Mouse (Mus musculus) hindbrain, embryonic 11.5 days (tissue): Measurements from ENCODE around the gene Aplp1. TPM values are rescaled to one million over a fixed set of nuclear protein-coding genes. Genes with fewer than 3 reads are reported as not detected.
A peak's percentile ranks its signal among the peaks of the same experiment; 100 is the strongest.
"Not testable (repeated sequence)": the region's sequence is repeated elsewhere in the genome, so short reads cannot be mapped to it uniquely, and the experiment has no call there.

Experiments
- ATAC-seq: fragments of 200-750 bp; cut with Nextera tagmentation; 2 replicates; pipeline ENCODE4 v1.8.0; 2017; ENCODE audit warnings: mild to moderate bottlenecking, moderate TSS enrichment, moderate library complexity; ENCODE audit not compliant: low FRiP score
- DNase-seq: peaks from one replicate; pipeline ENCODE4 v3.0.0-alpha.2; 2015; ENCODE audit warnings: low spot score
- H3K27ac ChIP-seq: fragments of 300-500 bp; sonication (generic); 2 replicates; pipeline ENCODE4 v1.5.1; 2014; ENCODE audit warnings: mild to moderate bottlenecking, low read depth, low read length
- H3K27me3 ChIP-seq: fragments of 300-500 bp; sonication (generic); 2 replicates; pipeline ENCODE4 v1.6.1; 2014; ENCODE audit warnings: mild to moderate bottlenecking, low read length, moderate library complexity, mixed read lengths; ENCODE audit not compliant: control insufficient read depth, insufficient read depth
- H3K36me3 ChIP-seq: fragments of 300-500 bp; sonication (generic); 2 replicates; pipeline ENCODE4 v1.6.1; 2014; ENCODE audit warnings: mild to moderate bottlenecking, low read length, moderate library complexity, mixed read lengths; ENCODE audit not compliant: control insufficient read depth, insufficient read depth
- H3K4me1 ChIP-seq: fragments of 300-500 bp; sonication (generic); replicated peaks from 2 replicates; pipeline ENCODE4 v1.6.1; 2014; ENCODE audit warnings: low read length, mixed read lengths; ENCODE audit not compliant: control insufficient read depth, insufficient read depth
- H3K4me2 ChIP-seq: fragments of 300-500 bp; sonication (generic); replicated peaks from 2 replicates; pipeline ENCODE4 v1.6.1; 2014; ENCODE audit warnings: mild to moderate bottlenecking, low read depth, low read length
- H3K4me3 ChIP-seq: fragments of 300-500 bp; sonication (generic); 2 replicates; pipeline ENCODE4 v1.5.1; 2014; ENCODE audit warnings: low read depth, low read length
- H3K9ac ChIP-seq: fragments of 300-500 bp; sonication (generic); 2 replicates; pipeline ENCODE4 v1.6.1; 2014; ENCODE audit warnings: low read depth, low read length
- H3K9me3 ChIP-seq: fragments of 300-500 bp; sonication (generic); 2 replicates; pipeline ENCODE4 v1.6.1; 2016; ENCODE audit warnings: low read length; ENCODE audit not compliant: control insufficient read depth
- WGBS: fragments of 180-500 bp; shearing (Covaris S2); extraction: QIAGEN DNeasy Blood & Tissue Kit; methylation state at CpG from one replicate; pipeline ENCODE4 v1.1.7; 2014; 5-methylcytosine and 5-hydroxymethylcytosine counted together
- polyA plus RNA-seq: library from polyadenylated mRNA; unstranded; fragments of >200 nt; fragmentation: Nextera tagmentation; extraction: Ambion mirVana; gene quantifications from 2 replicates; pipeline ENCODE4 v1.2.1, GENCODE M21; 2014

The Aplp1 gene
- 165 and 169 TPM in 2 replicates for polyA plus RNA-seq

DNA sequence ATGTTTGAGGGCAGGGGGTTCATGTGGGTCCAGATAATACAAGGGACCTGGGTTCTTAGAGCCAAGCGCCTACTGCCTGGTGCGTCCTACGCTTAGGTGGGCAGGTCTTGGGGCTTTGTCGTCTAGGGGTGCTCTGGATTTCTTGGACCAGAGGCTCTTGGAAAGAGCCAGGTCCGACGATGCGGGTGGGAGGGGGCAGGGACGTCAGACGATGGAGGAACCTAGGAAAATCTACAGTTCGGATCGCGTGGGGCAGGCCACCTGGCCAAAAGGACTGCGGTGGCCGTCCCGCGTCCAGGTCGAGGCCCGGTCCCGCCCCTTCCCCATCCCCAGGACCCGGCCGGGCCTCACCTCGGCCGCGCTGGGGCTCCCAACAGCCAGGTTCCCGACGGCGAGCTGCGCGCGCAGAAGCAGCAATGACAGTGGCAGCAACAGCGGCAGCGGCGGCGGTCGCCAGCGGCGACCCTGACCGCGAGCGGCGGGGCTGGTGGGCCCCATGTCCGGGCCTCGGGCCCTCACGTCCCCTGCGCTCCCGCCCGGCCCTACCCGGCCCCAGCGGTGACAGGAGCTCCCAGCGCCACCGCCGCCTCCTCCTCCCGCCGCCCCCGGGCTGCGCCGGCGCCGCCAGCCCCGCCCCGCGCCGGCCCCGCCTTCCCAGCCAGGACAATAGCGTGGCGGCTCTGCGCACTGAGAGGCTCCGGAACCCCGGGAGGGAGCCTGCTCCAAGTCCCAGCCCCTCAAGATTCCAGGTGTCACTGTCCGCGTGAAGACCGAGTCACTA, at the start of gene Aplp1:
TSS of gene Aplp1 (minus strand) at position 565 of the 781 bp plus-strand sequence.
- Histone ChIP-seq H3K4me1 (peaks cover 3% of the 10 kb centered on the region), H3K9me3 (no peaks in the 10 kb centered on the region), H3K4me2 (peak within 1 kb of the TSS; percentile 80), H3K9ac (peak within 1 kb of the TSS; percentile 89), H3K36me3 (no peaks in the 10 kb centered on the region), H3K27me3 (no peaks in the 10 kb centered on the region; the same call in 1 of the 2 replicates), H3K27ac (peak within 1 kb of the TSS; percentile 96), H3K4me3 (peak within 1 kb of the TSS; percentile 66)
- peak; percentile 85 for DNase-seq
- ATAC-seq, result peak; percentile 83
- 0% methylated on average over 34 of the region's 72 CpGs for WGBS

DNA sequence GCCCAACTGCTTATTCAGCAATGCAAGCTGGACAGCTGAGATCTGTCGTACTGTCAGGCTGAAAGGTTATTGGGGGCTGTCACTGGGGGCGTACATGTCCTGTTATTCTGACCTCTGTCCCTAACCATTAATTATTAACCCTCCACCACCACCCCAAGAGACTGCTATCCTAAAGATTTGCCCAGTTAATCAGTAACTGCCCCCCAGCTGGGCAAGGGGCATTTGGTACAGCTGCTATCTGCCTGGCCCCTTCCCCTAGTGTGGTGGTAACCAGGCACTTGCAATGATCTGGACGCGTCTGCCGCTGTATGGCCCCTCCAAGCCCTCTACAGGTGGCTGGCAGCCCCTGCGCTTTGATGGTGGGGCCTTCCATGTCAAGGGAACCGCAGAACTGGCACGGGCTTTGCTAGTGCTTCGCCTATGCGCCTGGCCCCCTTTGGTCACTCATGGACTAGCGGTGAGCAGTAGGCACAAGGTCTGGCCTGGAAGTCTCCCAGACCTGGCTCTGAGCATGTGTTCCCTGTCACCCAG, 48.1 kb upstream of the Aplp1 start, which contains the start of gene Prodh2:
TSS of gene Prodh2 (plus strand) at position 222 of the 531 bp plus-strand sequence.
- H3K9ac ChIP-seq, result no peak within 1 kb of the TSS
- H3K4me1 ChIP-seq, result no peaks in the 10 kb centered on the region
- DNase-seq (no peak), ATAC-seq (no peak)
- no peak within 1 kb of the TSS for H3K27ac ChIP-seq
- H3K36me3 ChIP-seq, result no peaks in the 10 kb centered on the region
- H3K27me3 ChIP-seq, result no peaks in the 10 kb centered on the region
- H3K4me2 ChIP-seq, result no peak within 1 kb of the TSS
- H3K4me3 ChIP-seq, result no peak within 1 kb of the TSS
- 49% methylated on average over 11 of the region's 11 CpGs for WGBS
- H3K9me3 ChIP-seq, result no peaks in the 10 kb centered on the region

DNA sequence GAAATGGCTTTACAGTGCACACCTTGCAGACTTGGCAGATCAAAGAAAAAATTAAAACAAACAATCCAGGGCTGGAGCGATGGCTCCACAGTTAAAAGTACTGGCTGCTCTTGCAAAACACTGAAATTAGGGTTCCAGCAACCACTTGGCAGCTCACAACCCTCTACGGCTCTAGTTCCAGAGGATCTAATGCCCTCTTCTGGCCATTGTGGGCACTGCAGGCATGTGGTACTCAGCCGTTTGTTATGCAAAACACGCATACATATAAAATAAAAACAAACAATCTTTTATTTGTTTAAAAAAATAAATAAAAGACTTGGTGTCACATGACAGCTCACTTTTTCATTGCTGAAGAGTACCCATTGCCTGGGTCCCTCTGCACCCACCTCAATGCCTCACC, 47.4 kb upstream of the Aplp1 start:
- H3K27ac ChIP-seq, result no peak overlapping the region
- no peaks in the 10 kb centered on the region for H3K27me3 ChIP-seq
- 27% methylated on average over 4 of the region's 4 CpGs for WGBS
- H3K9me3 ChIP-seq, result no peaks in the 10 kb centered on the region
- ATAC-seq (no peak), DNase-seq (peak; percentile 87)
- H3K4me3 ChIP-seq, result no peak overlapping the region
- H3K4me2 ChIP-seq, result no peak overlapping the region
- H3K9ac ChIP-seq, result no peak overlapping the region
- no peaks in the 10 kb centered on the region for H3K36me3 ChIP-seq
- H3K4me1 ChIP-seq, result no peaks in the 10 kb centered on the region

DNA sequence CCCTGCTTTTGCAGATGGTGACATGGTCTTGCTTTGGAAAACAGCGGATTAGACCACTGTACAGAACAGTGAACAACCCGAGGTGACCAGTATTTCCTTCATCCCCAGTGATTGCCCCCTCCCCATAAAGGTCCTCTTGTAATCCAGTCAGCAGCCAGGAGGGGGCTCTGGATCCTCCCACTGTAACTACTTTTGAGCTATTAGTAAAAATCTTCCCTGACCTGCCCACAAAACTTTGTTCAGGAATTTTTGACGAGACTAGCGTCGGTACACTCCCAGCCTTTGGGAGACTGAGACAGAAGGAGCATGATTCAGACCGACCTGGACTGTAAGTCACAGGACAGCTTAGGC, 45.6 kb upstream of the Aplp1 start:
- Histone ChIP-seq H3K9ac (no peak overlapping the region), H3K27ac (no peak overlapping the region), H3K27me3 (no peaks in the 10 kb centered on the region), H3K4me3 (no peak overlapping the region), H3K36me3 (no peaks in the 10 kb centered on the region), H3K4me1 (no peaks in the 10 kb centered on the region), H3K4me2 (no peak overlapping the region), H3K9me3 (no peaks in the 10 kb centered on the region)
- WGBS, result 17% methylated on average over 6 of the region's 6 CpGs
- ATAC-seq (no peak), DNase-seq (peak; percentile 37)

DNA sequence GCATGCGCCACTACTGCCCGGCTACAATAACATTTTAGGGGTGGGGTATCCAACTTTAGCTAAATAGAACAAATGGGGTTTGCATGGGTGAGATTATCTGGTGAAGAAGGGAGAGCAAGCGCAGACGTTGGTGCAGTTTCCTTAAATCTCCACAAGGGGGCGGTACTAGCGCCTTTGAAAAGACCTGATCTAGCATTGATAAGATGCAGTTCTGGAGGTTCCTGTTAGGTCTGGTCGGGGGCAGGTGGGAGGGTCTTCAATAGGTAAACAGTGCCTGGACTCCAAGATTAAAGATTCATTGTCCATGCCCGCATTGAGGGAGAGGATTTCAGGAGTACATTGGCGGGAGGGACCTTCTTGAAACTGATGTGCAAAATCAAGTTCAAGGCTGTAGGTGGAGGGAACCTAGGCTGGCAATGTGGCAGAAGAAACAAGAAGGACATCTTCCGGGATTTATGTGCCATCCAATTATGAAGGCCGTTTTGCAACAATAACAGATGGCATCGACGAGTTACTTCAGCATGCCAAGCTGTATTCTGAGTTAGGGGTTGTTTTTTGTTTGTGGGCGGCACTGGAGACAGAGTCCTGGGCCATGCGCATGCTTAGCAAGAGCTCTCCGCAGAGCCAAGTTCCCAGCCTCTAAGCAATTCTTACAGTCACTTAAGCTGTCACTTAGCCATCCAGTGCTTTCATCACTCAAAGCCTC, 45.1 kb upstream of the Aplp1 start:
- Histone ChIP-seq H3K4me2 (no peak overlapping the region), H3K27me3 (no peaks in the 10 kb centered on the region), H3K9me3 (no peaks in the 10 kb centered on the region), H3K27ac (no peak overlapping the region), H3K36me3 (no peaks in the 10 kb centered on the region), H3K4me1 (no peaks in the 10 kb centered on the region), H3K4me3 (no peak overlapping the region), H3K9ac (no peak overlapping the region)
- DNase-seq (peak; percentile 75), ATAC-seq (no peak)
- 33% methylated on average over 16 of the region's 16 CpGs for WGBS

DNA sequence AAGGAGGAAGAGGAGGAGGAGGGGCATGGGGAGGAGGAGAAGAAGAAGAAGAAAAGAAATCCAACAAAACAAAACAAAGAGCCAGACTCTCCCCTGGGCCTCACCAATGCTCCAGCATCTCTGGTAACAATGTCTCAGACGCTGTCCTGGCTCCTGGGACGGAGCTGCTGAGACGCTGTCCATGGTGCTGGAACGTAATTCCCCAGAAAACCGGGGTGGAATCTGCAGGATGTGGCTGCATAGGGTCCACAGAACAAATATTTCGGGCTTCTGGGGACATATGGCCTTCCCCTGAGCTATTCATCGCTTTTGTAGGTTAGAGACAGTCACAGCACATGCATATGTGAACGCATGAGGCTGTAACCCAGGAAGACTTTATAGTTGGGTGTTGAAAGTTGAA, 38.9 kb upstream of the Aplp1 start:
- Histone ChIP-seq H3K4me2 (no peak overlapping the region), H3K27me3 (no peaks in the 10 kb centered on the region), H3K27ac (no peak overlapping the region), H3K4me1 (no peaks in the 10 kb centered on the region), H3K4me3 (no peak overlapping the region), H3K9me3 (no peaks in the 10 kb centered on the region), H3K36me3 (no peaks in the 10 kb centered on the region), H3K9ac (no peak overlapping the region)
- DNase-seq (peak; percentile 71), ATAC-seq (no peak)
- 17% methylated on average over 8 of the region's 8 CpGs for WGBS

DNA sequence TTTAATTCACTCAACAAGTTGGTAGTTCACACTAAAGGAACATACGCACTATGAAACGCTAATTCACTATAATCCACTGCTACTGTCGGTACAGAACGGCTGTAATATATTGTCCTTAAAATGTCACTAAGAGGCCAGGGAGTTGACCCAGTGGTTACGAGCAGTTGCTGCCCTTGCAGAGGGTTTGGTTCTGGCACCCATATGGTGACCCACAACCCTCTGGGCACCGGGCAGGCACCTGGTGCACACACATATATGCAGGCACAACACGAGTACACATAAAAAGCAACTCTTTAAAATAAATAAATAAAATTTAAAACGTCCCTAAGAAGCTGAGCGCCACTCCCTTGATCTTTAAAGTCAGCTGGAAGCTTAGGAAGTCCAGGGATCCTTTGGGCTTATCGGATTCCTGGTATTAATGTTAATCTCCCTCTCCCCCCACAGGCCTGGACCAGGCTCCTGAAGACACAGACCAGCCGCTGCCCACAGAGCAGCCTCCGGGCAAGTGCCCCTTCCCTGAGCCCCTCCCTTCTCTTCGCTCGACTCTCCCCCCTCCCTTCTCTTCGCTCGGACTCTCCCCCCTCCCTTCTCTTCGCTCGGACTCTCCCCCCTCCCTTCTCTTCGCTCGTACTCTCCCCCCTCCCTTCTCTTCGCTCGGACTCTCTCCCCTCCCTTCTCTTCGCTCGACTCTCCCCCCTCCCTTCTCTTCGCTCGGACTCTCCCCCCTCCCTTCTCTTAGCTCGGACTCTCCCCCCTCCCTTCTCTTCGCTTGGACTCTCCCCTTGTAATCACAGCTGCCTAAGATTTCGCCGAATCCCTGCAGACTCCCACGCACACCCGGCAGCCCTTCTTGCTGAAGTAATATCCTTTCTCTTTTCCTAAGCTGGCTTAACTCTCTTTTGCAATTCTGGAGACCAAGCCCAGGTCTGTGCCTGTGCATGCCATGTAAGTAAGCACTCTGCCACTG, 32.4 kb upstream of the Aplp1 start:
- ATAC-seq (peak; percentile 79), DNase-seq (peak; percentile 51)
- H3K4me1 ChIP-seq, result no peaks in the 10 kb centered on the region
- H3K4me3 ChIP-seq, result peak overlapping the region; percentile 16; the same call in 1 of the 2 replicates
- H3K9me3 ChIP-seq, result no peaks in the 10 kb centered on the region
- no peaks in the 10 kb centered on the region for H3K27me3 ChIP-seq
- H3K9ac ChIP-seq, result no peak overlapping the region
- H3K36me3 ChIP-seq, result no peaks in the 10 kb centered on the region
- 14% methylated on average over 25 of the region's 32 CpGs for WGBS
- H3K4me2 ChIP-seq, result peak overlapping the region; percentile 27
- H3K27ac ChIP-seq, result no peak overlapping the region

DNA sequence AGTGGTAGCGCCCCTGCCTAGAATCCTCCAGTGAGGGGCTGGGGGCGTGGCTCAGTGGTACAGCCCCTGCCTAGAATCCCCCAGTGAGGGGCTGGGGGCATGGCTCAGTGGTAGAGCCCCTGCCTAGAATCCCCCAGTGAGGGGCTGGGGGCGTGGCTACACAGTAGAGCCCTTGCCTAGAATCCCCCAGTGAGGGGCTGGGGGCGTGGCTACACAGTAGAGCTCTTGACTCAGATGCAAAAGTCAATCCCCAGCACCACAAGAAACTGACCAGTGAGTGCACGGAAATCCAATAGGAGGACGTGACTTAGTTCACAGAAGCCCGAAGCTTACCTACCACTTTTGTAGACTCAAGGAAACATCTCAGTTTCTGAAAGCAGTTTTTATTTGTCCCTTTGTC, 30.8 kb upstream of the Aplp1 start:
- ATAC-seq, H3K27ac ChIP-seq, H3K4me3 ChIP-seq, H3K4me1 ChIP-seq, H3K27me3 ChIP-seq, H3K4me2 ChIP-seq, H3K9ac ChIP-seq, DNase-seq, H3K9me3 ChIP-seq, H3K36me3 ChIP-seq: not testable (repeated sequence)
- 77% methylated on average over 6 of the region's 7 CpGs for WGBS
